Mouse (Mus musculus): ENCODE measurements around the gene Rgl1.

GRCm38 (mm10) chr1:152791269-152791668 lies 25.1 kb upstream of the Rgl1 start:
- TF ChIP-seq CTCF (IDR thresholded peaks at IDR 0.05; ENCODE audit: low read depth): no peak
- TF ChIP-seq EP300 (IDR thresholded peaks at IDR 0.05; ENCODE audit: low read depth): no peak

Data from heart, postnatal 0 days (tissue).